Mouse (Mus musculus): ENCODE measurements around the gene Agtpbp1. TPM values are rescaled to one million over a fixed set of nuclear protein-coding genes. Genes with fewer than 3 reads are reported as not detected.
"Not testable (repeated sequence)": the region's sequence is repeated elsewhere in the genome, so short reads cannot be mapped to it uniquely, and the experiment has no call there.

Agtpbp1 gene
- total and polyA plus RNA-seq, 3 experiments, result 6.1 to 118 (median 73.3) TPM

GRCm38 (mm10) chr13:59480599-59481483, 104.2 kb downstream of the Agtpbp1 start:
- H3K27me3 ChIP-seq (ENCODE audit: insufficient read depth, low read length), result no peaks in the 10 kb centered on the region
- no peaks in the 10 kb centered on the region for H3K9me3 ChIP-seq (replicated peaks)
- peaks cover 87% of the 10 kb centered on the region for H3K36me3 ChIP-seq (replicated peaks)
- TF ChIP-seq POLR2AphosphoS5 (IDR thresholded peaks at IDR 0.05; ENCODE audit: insufficient replicate concordance, low read depth, low read length) (no peak), TAL1 (conservative IDR thresholded peaks at IDR 0.05; ENCODE audit: low read depth, low read length) (no peak), GATA1 (IDR thresholded peaks at IDR 0.05; ENCODE audit: borderline replicate concordance, low read length) (no peak), CTCF (IDR thresholded peaks at IDR 0.05; ENCODE audit: low read depth, low read length) (no peak), GATA2 (IDR thresholded peaks at IDR 0.05; ENCODE audit: borderline replicate concordance, low read depth, low read length) (no peak)
- H3K4me1 ChIP-seq (ENCODE audit: insufficient read depth, low read depth, low read length), result no peaks in the 10 kb centered on the region; the same call in none of the 2 replicates
- ATAC-seq (ENCODE audit: extremely low read depth, insufficient number of reproducible peaks, low FRiP score, poor library complexity, severe bottlenecking) (no peak), DNase-seq (ENCODE audit: low spot score) (no peak)
- H3K4me3 ChIP-seq (ENCODE audit: low read depth, low read length), result no peak overlapping the region

- H3K4me1 ChIP-seq (ENCODE audit: insufficient read depth, low read depth, low read length); H3K9me3 ChIP-seq (replicated peaks); H3K27me3 ChIP-seq (ENCODE audit: insufficient read depth, low read length); ATAC-seq (ENCODE audit: extremely low read depth, insufficient number of reproducible peaks, low FRiP score, poor library complexity, severe bottlenecking); DNase-seq (ENCODE audit: low spot score); H3K4me3 ChIP-seq (ENCODE audit: low read depth, low read length): not testable (repeated sequence)
- H3K36me3 ChIP-seq (replicated peaks), result peaks cover 90% of the 10 kb centered on the region
These were observed 107.1 kb downstream of the Agtpbp1 start for GRCm38 (mm10) chr13:59477928-59478327.

GRCm38 (mm10) chr13:59477451-59477850, 107.6 kb downstream of the Agtpbp1 start:
- H3K4me3 ChIP-seq (ENCODE audit: low read depth, low read length), result no peak overlapping the region
- H3K9me3 ChIP-seq (replicated peaks), result no peaks in the 10 kb centered on the region
- H3K36me3 ChIP-seq (replicated peaks), result peaks cover 92% of the 10 kb centered on the region
- TF ChIP-seq TAL1 (conservative IDR thresholded peaks at IDR 0.05; ENCODE audit: low read depth, low read length) (no peak), POLR2AphosphoS5 (IDR thresholded peaks at IDR 0.05; ENCODE audit: insufficient replicate concordance, low read depth, low read length) (no peak), CTCF (IDR thresholded peaks at IDR 0.05; ENCODE audit: low read depth, low read length) (no peak), GATA2 (IDR thresholded peaks at IDR 0.05; ENCODE audit: borderline replicate concordance, low read depth, low read length) (no peak), GATA1 (IDR thresholded peaks at IDR 0.05; ENCODE audit: borderline replicate concordance, low read length) (no peak)
- no peak for DNase-seq (ENCODE audit: low spot score)
- H3K27me3 ChIP-seq (ENCODE audit: insufficient read depth, low read length), result no peaks in the 10 kb centered on the region
- ATAC-seq (ENCODE audit: extremely low read depth, insufficient number of reproducible peaks, low FRiP score, poor library complexity, severe bottlenecking), result no peak
- no peaks in the 10 kb centered on the region for H3K4me1 ChIP-seq (ENCODE audit: insufficient read depth, low read depth, low read length)

GRCm38 (mm10) chr13:59474973-59475372, 110.1 kb downstream of the Agtpbp1 start:
- DNase-seq (ENCODE audit: low spot score), result no peak
- TF ChIP-seq CTCF (IDR thresholded peaks at IDR 0.05; ENCODE audit: low read depth, low read length), result no peak
- TF ChIP-seq TAL1 (conservative IDR thresholded peaks at IDR 0.05; ENCODE audit: low read depth, low read length), result no peak
- no peak for TF ChIP-seq GATA2 (IDR thresholded peaks at IDR 0.05; ENCODE audit: borderline replicate concordance, low read depth, low read length)
- TF ChIP-seq POLR2AphosphoS5 (IDR thresholded peaks at IDR 0.05; ENCODE audit: insufficient replicate concordance, low read depth, low read length), result no peak
- TF ChIP-seq GATA1 (IDR thresholded peaks at IDR 0.05; ENCODE audit: borderline replicate concordance, low read length), result no peak
- H3K36me3 ChIP-seq (replicated peaks), result peaks cover 95% of the 10 kb centered on the region
- H3K4me3 ChIP-seq (ENCODE audit: low read depth, low read length), result no peak overlapping the region
- H3K9me3 ChIP-seq (replicated peaks), result no peaks in the 10 kb centered on the region
- no peaks in the 10 kb centered on the region for H3K4me1 ChIP-seq (ENCODE audit: insufficient read depth, low read depth, low read length)
- no peaks in the 10 kb centered on the region for H3K27me3 ChIP-seq (ENCODE audit: insufficient read depth, low read length)
- no peak for ATAC-seq (ENCODE audit: extremely low read depth, insufficient number of reproducible peaks, low FRiP score, poor library complexity, severe bottlenecking)

- no peak for DNase-seq (ENCODE audit: low spot score)
These were observed 111.7 kb downstream of the Agtpbp1 start for GRCm38 (mm10) chr13:59473341-59473740.

GRCm38 (mm10) chr13:59472222-59472621, 112.8 kb downstream of the Agtpbp1 start:
- H3K27me3 ChIP-seq (ENCODE audit: insufficient read depth, low read length), result no peaks in the 10 kb centered on the region
- TF ChIP-seq TAL1 (conservative IDR thresholded peaks at IDR 0.05; ENCODE audit: low read depth, low read length), result no peak
- no peak for TF ChIP-seq CTCF (IDR thresholded peaks at IDR 0.05; ENCODE audit: low read depth, low read length)
- no peak for TF ChIP-seq GATA1 (IDR thresholded peaks at IDR 0.05; ENCODE audit: borderline replicate concordance, low read length)
- TF ChIP-seq POLR2AphosphoS5 (IDR thresholded peaks at IDR 0.05; ENCODE audit: insufficient replicate concordance, low read depth, low read length), result no peak
- TF ChIP-seq GATA2 (IDR thresholded peaks at IDR 0.05; ENCODE audit: borderline replicate concordance, low read depth, low read length), result no peak
- ATAC-seq (ENCODE audit: extremely low read depth, insufficient number of reproducible peaks, low FRiP score, poor library complexity, severe bottlenecking) (no peak), DNase-seq (ENCODE audit: low spot score) (no peak)
- H3K9me3 ChIP-seq (replicated peaks), result no peaks in the 10 kb centered on the region
- H3K36me3 ChIP-seq (replicated peaks), result peaks cover 98% of the 10 kb centered on the region
- 0 out of 2 replicates have a peak, but pooled peaks cover 2% of the 10 kb centered on the region for H3K4me1 ChIP-seq (ENCODE audit: insufficient read depth, low read depth, low read length)
- H3K4me3 ChIP-seq (ENCODE audit: low read depth, low read length), result no peak overlapping the region

More at GRCm38 (mm10) chr13:59473341-59473740, 111.7 kb downstream of the Agtpbp1 start:
- H3K4me3 ChIP-seq (ENCODE audit: low read depth, low read length), result no peak overlapping the region
- H3K27me3 ChIP-seq (ENCODE audit: insufficient read depth, low read length), result no peaks in the 10 kb centered on the region
- no peak for ATAC-seq (ENCODE audit: extremely low read depth, insufficient number of reproducible peaks, low FRiP score, poor library complexity, severe bottlenecking)
- peaks cover 96% of the 10 kb centered on the region for H3K36me3 ChIP-seq (replicated peaks)
- no peaks in the 10 kb centered on the region for H3K4me1 ChIP-seq (ENCODE audit: insufficient read depth, low read depth, low read length)
- no peak for TF ChIP-seq GATA1 (IDR thresholded peaks at IDR 0.05; ENCODE audit: borderline replicate concordance, low read length)
- TF ChIP-seq CTCF (IDR thresholded peaks at IDR 0.05; ENCODE audit: low read depth, low read length), result no peak
- no peak for TF ChIP-seq GATA2 (IDR thresholded peaks at IDR 0.05; ENCODE audit: borderline replicate concordance, low read depth, low read length)
- TF ChIP-seq TAL1 (conservative IDR thresholded peaks at IDR 0.05; ENCODE audit: low read depth, low read length), result no peak
- TF ChIP-seq POLR2AphosphoS5 (IDR thresholded peaks at IDR 0.05; ENCODE audit: insufficient replicate concordance, low read depth, low read length), result no peak
- H3K9me3 ChIP-seq (replicated peaks), result no peaks in the 10 kb centered on the region

Measured in G1E (cell line).